Mouse (Mus musculus) embryonic fibroblast, embryonic 13.5 days (primary cell): ENCODE measurements around the gene Pcdh19.

Source experiments
- CTCF ChIP-seq: IDR thresholded peaks from 2 replicates; pipeline ENCODE4 v1.5.1; 2011; ENCODE audit warnings: mild to moderate bottlenecking, control low read depth, low read length, moderate library complexity, borderline replicate concordance; ENCODE audit not compliant: insufficient read depth
- POLR2A ChIP-seq: IDR thresholded peaks from 2 replicates; pipeline ENCODE4 v1.6.1; 2011; ENCODE audit warnings: low read depth, mild to moderate bottlenecking, control low read depth, low read length, moderate library complexity

- TF ChIP-seq CTCF (no peak), POLR2A (no peak)
Measured at GRCm38 (mm10) chrX:133601195-133601594, 87.6 kb downstream of the Pcdh19 start.
